Mouse (Mus musculus): ENCODE data around the gene Dkk1. TPM values are rescaled to one million over a fixed set of nuclear protein-coding genes. Genes with fewer than 3 reads are reported as not detected.
A peak's percentile ranks its signal among the peaks of the same experiment; 100 is the strongest.
"Not testable (repeated sequence)": the region's sequence is repeated elsewhere in the genome, so short reads cannot be mapped to it uniquely, and the experiment has no call there.

The Dkk1 gene
- polyA plus RNA-seq, 1 experiment, result not detected

DNA sequence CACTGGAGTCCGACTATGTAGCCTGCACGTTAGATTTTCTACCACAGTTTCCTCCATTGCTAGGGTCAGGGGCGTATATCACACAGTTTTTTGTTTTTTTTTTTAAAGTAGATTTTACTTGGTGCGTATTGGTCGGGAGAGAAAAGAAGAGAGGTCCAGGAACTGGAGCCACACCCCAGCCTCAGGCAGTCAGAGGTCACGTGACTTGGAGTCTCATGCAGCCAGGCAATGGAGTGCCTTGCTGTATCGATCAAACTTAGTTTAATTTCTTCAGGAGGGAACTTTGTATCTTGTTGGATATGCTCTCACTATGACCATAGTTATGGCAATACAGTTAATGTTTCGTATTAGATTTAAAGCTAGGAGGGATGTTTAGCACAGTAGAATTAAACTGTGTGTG is 2.8 kb upstream of the Dkk1 start:
- TF ChIP-seq CTCF (IDR thresholded peaks at IDR 0.05; ENCODE audit: control insufficient read depth, insufficient read depth, insufficient replicate concordance, low read depth, low read length), result no peak
- no peak for TF ChIP-seq POLR2A (IDR thresholded peaks at IDR 0.05; ENCODE audit: control insufficient read depth, low read depth, low read length)
- peaks cover 2% of the 10 kb centered on the region; the same call in 1 of the 2 replicates for H3K27me3 ChIP-seq (ENCODE audit: control insufficient read depth, insufficient read depth, low read length)
- no peaks in the 10 kb centered on the region for H3K36me3 ChIP-seq (ENCODE audit: control insufficient read depth, insufficient read depth, low read length)
- no peak overlapping the region for H3K4me3 ChIP-seq (ENCODE audit: control insufficient read depth, low read depth, low read length)
- peaks cover 9% of the 10 kb centered on the region for H3K4me1 ChIP-seq (ENCODE audit: control insufficient read depth, insufficient read depth, low read length)
- no peak overlapping the region for H3K27ac ChIP-seq (ENCODE audit: control insufficient read depth, insufficient read depth, low read depth, low read length)

DNA sequence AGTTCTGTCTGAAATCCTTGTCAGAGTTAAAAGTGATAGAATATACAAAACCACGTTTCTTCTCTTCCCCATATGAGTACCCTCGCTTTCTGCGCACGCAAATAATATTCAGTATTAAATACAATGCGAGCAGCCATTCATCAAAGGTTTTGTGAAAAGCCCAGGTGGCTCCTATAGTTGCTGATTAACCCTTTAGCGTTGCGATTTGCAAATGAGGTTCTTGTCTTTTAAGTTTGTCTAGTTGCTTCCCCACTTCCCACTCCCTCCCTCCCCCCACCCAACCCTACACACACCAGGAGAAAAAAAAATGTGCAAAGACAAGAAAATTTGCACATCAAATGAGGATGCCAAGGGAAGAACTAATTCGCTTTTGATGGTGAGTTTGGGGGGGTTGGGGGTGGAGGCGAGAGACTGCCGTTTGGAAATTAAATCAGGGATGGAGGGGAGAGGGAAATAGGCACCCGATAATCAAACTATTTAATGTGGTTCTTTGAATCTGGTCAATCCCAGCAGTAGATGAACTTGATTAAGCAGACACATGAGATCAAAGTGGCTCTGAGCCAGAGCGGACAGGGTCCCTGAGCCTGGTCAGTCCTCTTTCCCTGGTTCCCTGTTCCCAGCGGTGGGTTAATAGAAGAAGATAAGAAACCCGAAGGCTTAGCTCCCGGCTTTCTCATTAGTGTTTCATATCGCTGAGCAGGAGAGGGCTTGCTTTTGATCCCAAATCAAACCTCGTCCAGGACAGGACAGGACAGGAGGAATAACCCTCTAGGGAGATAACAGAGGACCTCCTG is 586 bp upstream of the Dkk1 start:
- Histone ChIP-seq H3K4me3 (ENCODE audit: control insufficient read depth, low read depth, low read length) (no peak overlapping the region), H3K4me1 (ENCODE audit: control insufficient read depth, insufficient read depth, low read length) (peaks cover 9% of the 10 kb centered on the region), H3K36me3 (ENCODE audit: control insufficient read depth, insufficient read depth, low read length) (no peaks in the 10 kb centered on the region), H3K27ac (ENCODE audit: control insufficient read depth, insufficient read depth, low read depth, low read length) (no peak overlapping the region), H3K27me3 (ENCODE audit: control insufficient read depth, insufficient read depth, low read length) (peaks cover 2% of the 10 kb centered on the region; the same call in 1 of the 2 replicates)
- TF ChIP-seq CTCF (IDR thresholded peaks at IDR 0.05; ENCODE audit: control insufficient read depth, insufficient read depth, insufficient replicate concordance, low read depth, low read length), result no peak

- Histone ChIP-seq H3K4me3 (ENCODE audit: control insufficient read depth, low read depth, low read length) (no peak overlapping the region), H3K4me1 (ENCODE audit: control insufficient read depth, insufficient read depth, low read length) (peaks cover 5% of the 10 kb centered on the region; the same call in 1 of the 2 replicates), H3K27ac (ENCODE audit: control insufficient read depth, insufficient read depth, low read depth, low read length) (no peak overlapping the region), H3K36me3 (ENCODE audit: control insufficient read depth, insufficient read depth, low read length) (no peaks in the 10 kb centered on the region), H3K27me3 (ENCODE audit: control insufficient read depth, insufficient read depth, low read length) (peaks cover 2% of the 10 kb centered on the region; the same call in 1 of the 2 replicates)
- no peak for TF ChIP-seq POLR2A (IDR thresholded peaks at IDR 0.05; ENCODE audit: control insufficient read depth, low read depth, low read length)
- no peak for TF ChIP-seq CTCF (IDR thresholded peaks at IDR 0.05; ENCODE audit: control insufficient read depth, insufficient read depth, insufficient replicate concordance, low read depth, low read length)
Observed at GRCm38 (mm10) chr19:30548411-30549043, 938 bp downstream of the Dkk1 start.

- H3K27me3 ChIP-seq (ENCODE audit: control insufficient read depth, insufficient read depth, low read length); H3K36me3 ChIP-seq (ENCODE audit: control insufficient read depth, insufficient read depth, low read length); H3K4me1 ChIP-seq (ENCODE audit: control insufficient read depth, insufficient read depth, low read length): not testable (repeated sequence)
- Histone ChIP-seq H3K27ac (ENCODE audit: control insufficient read depth, insufficient read depth, low read depth, low read length) (peak overlapping the region; percentile 91), H3K4me3 (ENCODE audit: control insufficient read depth, low read depth, low read length) (peak overlapping the region; percentile 84)
- peak; percentile 49 for TF ChIP-seq POLR2A (IDR thresholded peaks at IDR 0.05; ENCODE audit: control insufficient read depth, low read depth, low read length)
Observed at GRCm38 (mm10) chr19:30539365-30539941, 10.0 kb downstream of the Dkk1 start.

DNA sequence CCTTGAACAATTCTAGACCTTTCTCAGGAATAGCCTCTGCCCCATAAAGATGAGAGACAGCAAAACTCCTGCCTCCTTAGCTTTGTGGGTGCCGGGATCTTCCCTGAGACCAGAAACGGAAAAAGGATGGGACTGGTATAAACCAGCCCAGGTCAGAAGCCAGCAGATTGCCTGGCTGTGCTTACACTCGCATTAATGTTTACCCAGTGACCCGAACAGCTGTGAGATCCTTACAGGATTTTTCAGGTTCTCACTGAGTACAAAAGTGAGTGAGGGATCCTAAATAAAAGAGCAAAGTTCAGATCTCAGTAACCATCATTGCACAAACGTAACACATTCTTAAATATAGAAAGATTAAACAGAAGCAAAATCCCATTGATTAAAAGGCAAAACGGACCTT is 32.7 kb downstream of the Dkk1 start:
- Histone ChIP-seq H3K27ac (ENCODE audit: control insufficient read depth, insufficient read depth, low read depth, low read length) (no peak overlapping the region), H3K4me1 (ENCODE audit: control insufficient read depth, insufficient read depth, low read length) (no peaks in the 10 kb centered on the region; the same call in 1 of the 2 replicates), H3K36me3 (ENCODE audit: control insufficient read depth, insufficient read depth, low read length) (no peaks in the 10 kb centered on the region), H3K27me3 (ENCODE audit: control insufficient read depth, insufficient read depth, low read length) (no peaks in the 10 kb centered on the region), H3K4me3 (ENCODE audit: control insufficient read depth, low read depth, low read length) (no peak overlapping the region)
- TF ChIP-seq CTCF (IDR thresholded peaks at IDR 0.05; ENCODE audit: control insufficient read depth, insufficient read depth, insufficient replicate concordance, low read depth, low read length), result no peak
- no peak for TF ChIP-seq POLR2A (IDR thresholded peaks at IDR 0.05; ENCODE audit: control insufficient read depth, low read depth, low read length)

- no peaks in the 10 kb centered on the region for H3K4me1 ChIP-seq (ENCODE audit: control insufficient read depth, insufficient read depth, low read length)
- TF ChIP-seq CTCF (IDR thresholded peaks at IDR 0.05; ENCODE audit: control insufficient read depth, insufficient read depth, insufficient replicate concordance, low read depth, low read length) (no peak), POLR2A (IDR thresholded peaks at IDR 0.05; ENCODE audit: control insufficient read depth, low read depth, low read length) (no peak)
- no peaks in the 10 kb centered on the region for H3K27me3 ChIP-seq (ENCODE audit: control insufficient read depth, insufficient read depth, low read length)
- no peaks in the 10 kb centered on the region for H3K36me3 ChIP-seq (ENCODE audit: control insufficient read depth, insufficient read depth, low read length)
- H3K27ac ChIP-seq (ENCODE audit: control insufficient read depth, insufficient read depth, low read depth, low read length), result no peak overlapping the region
- H3K4me3 ChIP-seq (ENCODE audit: control insufficient read depth, low read depth, low read length), result no peak overlapping the region
Observed at GRCm38 (mm10) chr19:30510481-30510880, 39.0 kb downstream of the Dkk1 start.

DNA sequence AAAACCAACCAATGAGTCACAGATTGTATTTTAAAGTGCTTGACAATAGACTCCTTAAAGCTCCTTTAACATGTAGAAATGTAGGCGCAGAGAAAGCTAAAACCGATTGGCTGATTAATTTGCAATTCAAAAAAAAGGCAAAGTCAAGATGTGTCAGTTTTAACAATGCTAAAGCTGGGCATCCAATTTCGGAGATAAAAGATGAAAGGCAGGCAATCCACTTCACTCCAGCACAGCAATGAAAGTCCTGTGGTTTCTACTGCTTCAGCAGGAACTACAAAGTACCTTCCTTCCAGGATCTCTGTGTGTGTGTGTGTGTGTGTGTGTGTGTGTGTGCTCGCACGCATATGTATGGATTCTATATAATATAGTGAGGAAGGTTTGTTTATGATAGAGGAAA is 44.0 kb downstream of the Dkk1 start:
- Histone ChIP-seq H3K27me3 (ENCODE audit: control insufficient read depth, insufficient read depth, low read length) (no peaks in the 10 kb centered on the region), H3K27ac (ENCODE audit: control insufficient read depth, insufficient read depth, low read depth, low read length) (no peak overlapping the region), H3K4me1 (ENCODE audit: control insufficient read depth, insufficient read depth, low read length) (no peaks in the 10 kb centered on the region), H3K36me3 (ENCODE audit: control insufficient read depth, insufficient read depth, low read length) (no peaks in the 10 kb centered on the region), H3K4me3 (ENCODE audit: control insufficient read depth, low read depth, low read length) (no peak overlapping the region)
- TF ChIP-seq POLR2A (IDR thresholded peaks at IDR 0.05; ENCODE audit: control insufficient read depth, low read depth, low read length) (no peak), CTCF (IDR thresholded peaks at IDR 0.05; ENCODE audit: control insufficient read depth, insufficient read depth, insufficient replicate concordance, low read depth, low read length) (no peak)
